Mouse (Mus musculus) neural tube, embryonic 11.5 days (tissue): ENCODE measurements around the gene Fam181b. TPM values are rescaled to one million over a fixed set of nuclear protein-coding genes. Genes with fewer than 3 reads are reported as not detected.
A peak's percentile ranks its signal among the peaks of the same experiment; 100 is the strongest.

Source experiments
- ATAC-seq: fragments of 200-750 bp; cut with Nextera tagmentation; 2 replicates; pipeline ENCODE4 v1.8.0; 2017; ENCODE audit warnings: moderate number of reproducible peaks, mild to moderate bottlenecking, moderate TSS enrichment, moderate library complexity; ENCODE audit not compliant: insufficient read depth, low FRiP score, low TSS enrichment
- DNase-seq: peaks from one replicate; pipeline ENCODE4 v3.0.0-alpha.2; 2015; ENCODE audit warnings: low spot score
- H3K27ac ChIP-seq: fragments of 300-500 bp; sonication (generic); 2 replicates; pipeline ENCODE4 v1.5.1; 2014; ENCODE audit warnings: low read depth, mild to moderate bottlenecking, low read length
- H3K27me3 ChIP-seq: fragments of 300-500 bp; sonication (generic); 2 replicates; pipeline ENCODE4 v1.6.1; 2014; ENCODE audit warnings: mild to moderate bottlenecking, low read length, mixed read lengths; ENCODE audit not compliant: control insufficient read depth, insufficient read depth
- H3K36me3 ChIP-seq: fragments of 300-500 bp; sonication (generic); 2 replicates; pipeline ENCODE4 v1.6.1; 2014; ENCODE audit warnings: mild to moderate bottlenecking, low read length, moderate library complexity, mixed read lengths; ENCODE audit not compliant: control insufficient read depth, insufficient read depth
- H3K4me1 ChIP-seq: fragments of 300-500 bp; sonication (generic); 2 replicates; pipeline ENCODE4 v1.6.1; 2014; ENCODE audit warnings: low read length, mixed read lengths; ENCODE audit not compliant: control insufficient read depth, insufficient read depth
- H3K4me2 ChIP-seq: fragments of 300-500 bp; sonication (generic); 2 replicates; pipeline ENCODE4 v1.6.1; 2014; ENCODE audit warnings: low read depth, mild to moderate bottlenecking, moderate library complexity
- H3K4me3 ChIP-seq: fragments of 300-500 bp; sonication (generic); 2 replicates; pipeline ENCODE4 v1.5.1; 2014; ENCODE audit warnings: low read depth, low read length
- H3K9ac ChIP-seq: fragments of 300-500 bp; sonication (generic); 2 replicates; pipeline ENCODE4 v1.6.1; 2014; ENCODE audit warnings: mild to moderate bottlenecking, low read length
- H3K9me3 ChIP-seq: fragments of 300-500 bp; sonication (generic); 2 replicates; pipeline ENCODE4 v1.6.1; 2016; ENCODE audit warnings: low read length; ENCODE audit not compliant: control insufficient read depth
- WGBS: fragments of 180-500 bp; shearing (Covaris S2); extraction: QIAGEN DNeasy Blood & Tissue Kit; methylation state at CpG from one replicate; pipeline ENCODE4 v1.1.7; 2014; 5-methylcytosine and 5-hydroxymethylcytosine counted together
- polyA plus RNA-seq: library from polyadenylated mRNA; unstranded; fragments of >200 nt; fragmentation: Nextera tagmentation; extraction: Ambion mirVana; gene quantifications from 2 replicates; pipeline ENCODE4 v1.2.1, GENCODE M21; 2014

The Fam181b gene
- polyA plus RNA-seq, 1 experiment from 2014 or later, result 62.8 TPM

DNA sequence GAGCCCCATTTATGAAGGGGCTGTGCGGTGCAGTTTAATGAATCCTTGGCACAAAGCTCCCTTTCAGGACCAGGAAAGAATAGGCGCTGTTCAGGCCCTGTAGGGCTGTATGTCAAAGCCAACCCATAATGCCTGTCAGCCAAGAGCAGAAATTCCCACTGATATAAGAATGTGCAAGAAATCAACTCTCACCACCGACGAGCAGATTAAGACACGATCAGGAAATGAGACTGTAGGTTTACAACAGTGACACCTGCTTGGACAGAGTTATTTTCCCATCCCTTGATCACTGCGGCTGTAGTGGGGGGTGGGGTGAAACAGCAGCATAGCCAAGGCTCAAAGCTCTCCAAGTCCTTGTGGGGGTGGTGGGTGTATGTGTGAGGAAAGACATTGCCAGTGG is 17.5 kb upstream of the Fam181b start:
- 16% methylated on average over 6 of the region's 6 CpGs for WGBS
- Histone ChIP-seq H3K4me1 (peaks cover 6% of the 10 kb centered on the region), H3K4me3 (no peak overlapping the region), H3K27ac (peak overlapping the region; percentile 77), H3K27me3 (no peaks in the 10 kb centered on the region), H3K36me3 (no peaks in the 10 kb centered on the region), H3K9ac (no peak overlapping the region), H3K9me3 (no peaks in the 10 kb centered on the region), H3K4me2 (no peak overlapping the region)
- ATAC-seq, result peak; percentile 93
- DNase-seq, result peak; percentile 69

DNA sequence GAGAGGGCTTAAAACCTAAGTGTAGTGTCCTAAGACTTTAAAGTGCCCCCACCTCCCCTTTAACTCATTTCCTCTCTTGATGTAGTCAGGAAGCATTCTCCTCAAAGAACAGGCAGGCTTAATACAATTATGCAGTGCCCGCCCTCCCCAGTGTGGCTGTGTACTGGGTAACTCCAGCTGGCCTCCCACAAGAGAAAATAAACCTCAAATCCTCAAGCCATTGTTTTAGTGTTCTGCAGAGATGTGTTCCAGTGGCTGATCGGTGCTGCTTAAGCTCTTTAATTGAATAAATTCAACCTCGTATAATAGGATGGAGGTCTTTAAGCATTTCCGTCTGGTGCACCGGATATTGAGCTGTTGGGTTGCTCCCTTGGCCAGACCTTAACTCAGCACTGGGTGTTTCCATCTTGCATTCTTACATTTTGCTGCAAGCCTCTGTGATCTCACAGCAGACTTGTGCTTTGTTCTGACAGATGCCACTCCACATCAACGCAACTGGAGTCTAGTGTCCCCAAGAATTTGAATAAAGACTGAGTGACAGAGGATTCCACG is 12.1 kb upstream of the Fam181b start:
- DNase-seq (no peak), ATAC-seq (no peak)
- no peak overlapping the region for H3K9ac ChIP-seq
- no peaks in the 10 kb centered on the region for H3K9me3 ChIP-seq
- 71% methylated on average over 7 of the region's 7 CpGs for WGBS
- peaks cover 3% of the 10 kb centered on the region for H3K4me1 ChIP-seq
- H3K27ac ChIP-seq, result no peak overlapping the region
- no peaks in the 10 kb centered on the region for H3K27me3 ChIP-seq
- H3K4me3 ChIP-seq, result no peak overlapping the region
- H3K36me3 ChIP-seq, result no peaks in the 10 kb centered on the region
- no peak overlapping the region for H3K4me2 ChIP-seq

- WGBS, result 14% methylated on average over 6 of the region's 6 CpGs
- Histone ChIP-seq H3K9me3 (no peaks in the 10 kb centered on the region), H3K4me2 (no peak overlapping the region), H3K36me3 (no peaks in the 10 kb centered on the region), H3K27ac (no peak overlapping the region), H3K27me3 (no peaks in the 10 kb centered on the region), H3K4me1 (peaks cover 4% of the 10 kb centered on the region; the same call in 1 of the 2 replicates), H3K4me3 (no peak overlapping the region), H3K9ac (no peak overlapping the region)
- DNase-seq (no peak), ATAC-seq (no peak)
Observed at GRCm38 (mm10) chr7:93076435-93076960, 3.2 kb upstream of the Fam181b start.

- no peaks in the 10 kb centered on the region for H3K27me3 ChIP-seq
- 16% methylated on average over 7 of the region's 7 CpGs for WGBS
- no peak overlapping the region for H3K9ac ChIP-seq
- peak overlapping the region; percentile 71 for H3K4me2 ChIP-seq
- peak overlapping the region; percentile 89 for H3K4me3 ChIP-seq
- no peak for ATAC-seq
- peaks cover 4% of the 10 kb centered on the region; the same call in 1 of the 2 replicates for H3K4me1 ChIP-seq
- no peaks in the 10 kb centered on the region for H3K9me3 ChIP-seq
- H3K36me3 ChIP-seq, result no peaks in the 10 kb centered on the region
- no peak for DNase-seq
- H3K27ac ChIP-seq, result no peak overlapping the region
Observed at GRCm38 (mm10) chr7:93079420-93079784, 263 bp upstream of the Fam181b start.

- Histone ChIP-seq H3K27ac (peak overlapping the region; percentile 78), H3K9ac (peak overlapping the region; percentile 88), H3K36me3 (no peaks in the 10 kb centered on the region), H3K4me3 (peak overlapping the region; percentile 89), H3K27me3 (no peaks in the 10 kb centered on the region), H3K4me1 (peaks cover 4% of the 10 kb centered on the region; the same call in 1 of the 2 replicates), H3K9me3 (no peaks in the 10 kb centered on the region), H3K4me2 (peak overlapping the region; percentile 71)
- DNase-seq (peak; percentile 59), ATAC-seq (peak; percentile 16; the same call in 1 of the 2 replicates)
- under 1% methylated on average over 44 of the region's 45 CpGs for WGBS
Observed at GRCm38 (mm10) chr7:93080731-93081430, 1.2 kb downstream of the Fam181b start.

GRCm38 (mm10) chr7:93093371-93094058 is 13.8 kb downstream of the Fam181b start:
- Histone ChIP-seq H3K27me3 (no peaks in the 10 kb centered on the region), H3K4me1 (peaks cover 13% of the 10 kb centered on the region; the same call in 1 of the 2 replicates), H3K36me3 (no peaks in the 10 kb centered on the region), H3K9ac (peak overlapping the region; percentile 2; the same call in 1 of the 2 replicates), H3K4me3 (no peak overlapping the region), H3K27ac (peak overlapping the region; percentile 68; the same call in 1 of the 2 replicates), H3K4me2 (peak overlapping the region; percentile 36), H3K9me3 (no peaks in the 10 kb centered on the region)
- DNase-seq (peak; percentile 62), ATAC-seq (peak; percentile 67)
- WGBS, result 12% methylated on average over 11 of the region's 11 CpGs

DNA sequence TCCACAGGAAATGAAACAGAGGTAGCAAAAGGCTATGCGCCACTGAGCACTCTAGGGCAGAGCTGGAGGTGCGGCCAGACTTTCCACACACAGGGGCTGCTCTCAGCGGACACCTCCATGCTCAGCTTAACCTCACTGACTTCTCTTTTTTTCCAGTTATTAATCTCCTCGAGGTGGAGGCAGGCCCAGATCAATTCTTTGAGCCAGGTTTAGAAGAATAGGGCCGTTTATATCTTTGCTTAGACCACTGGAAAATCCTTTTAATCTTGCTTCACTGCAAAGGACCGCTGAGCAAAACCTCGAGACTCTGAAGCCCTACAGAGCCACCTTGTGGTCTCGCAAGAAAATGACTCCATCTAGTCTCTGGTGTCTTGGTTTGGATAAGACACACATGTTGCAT is 15.8 kb downstream of the Fam181b start:
- H3K4me3 ChIP-seq, result no peak overlapping the region
- no peaks in the 10 kb centered on the region for H3K27me3 ChIP-seq
- H3K4me1 ChIP-seq, result peaks cover 13% of the 10 kb centered on the region; the same call in 1 of the 2 replicates
- H3K9me3 ChIP-seq, result no peaks in the 10 kb centered on the region
- peak; percentile 70 for DNase-seq
- WGBS, result 5% methylated on average over 8 of the region's 8 CpGs
- no peak overlapping the region for H3K9ac ChIP-seq
- peak overlapping the region; percentile 27 for H3K4me2 ChIP-seq
- H3K36me3 ChIP-seq, result no peaks in the 10 kb centered on the region
- peak; percentile 81 for ATAC-seq
- H3K27ac ChIP-seq, result no peak overlapping the region

DNA sequence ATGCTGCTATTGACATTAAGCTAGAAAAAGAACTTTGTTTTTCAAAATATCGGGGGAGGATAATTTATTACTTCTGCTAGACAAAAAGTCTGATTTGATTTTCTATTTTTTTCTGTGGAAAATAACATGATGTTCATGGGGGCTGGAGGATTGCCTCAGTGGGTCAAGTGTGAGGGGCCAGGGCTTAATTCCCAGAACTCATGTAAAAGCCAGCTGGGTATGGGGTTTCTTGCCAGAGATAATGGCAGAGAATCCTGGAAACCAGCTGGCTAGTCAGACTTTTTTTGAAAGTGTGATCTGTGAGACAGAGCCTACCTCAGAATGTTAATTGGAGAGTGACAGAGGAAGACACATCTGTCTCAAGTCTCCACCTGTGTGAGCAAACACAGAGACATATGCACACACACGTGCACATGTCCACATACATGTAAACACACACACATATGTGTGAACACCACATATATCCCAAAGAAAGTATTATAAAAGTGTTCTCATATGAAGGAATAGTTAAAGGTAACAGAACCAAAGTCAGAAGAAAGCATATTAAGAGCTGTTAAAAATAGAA is 25.2 kb downstream of the Fam181b start:
- WGBS, result 86% methylated on average over 2 of the region's 2 CpGs
- ATAC-seq, result no peak
- DNase-seq, result no peak

More for the DNA sequence above, 25.2 kb downstream of the Fam181b start:
- Histone ChIP-seq H3K9ac (no peak overlapping the region), H3K36me3 (no peaks in the 10 kb centered on the region), H3K27ac (no peak overlapping the region), H3K27me3 (no peaks in the 10 kb centered on the region), H3K4me2 (no peak overlapping the region), H3K4me1 (no peaks in the 10 kb centered on the region), H3K9me3 (no peaks in the 10 kb centered on the region), H3K4me3 (no peak overlapping the region)
